Mouse (Mus musculus) embryonic facial prominence, embryonic 12.5 days (tissue): ENCODE measurements around the gene Gsto1. TPM values are rescaled to one million over a fixed set of nuclear protein-coding genes. Genes with fewer than 3 reads are reported as not detected.
A peak's percentile ranks its signal among the peaks of the same experiment; 100 is the strongest.
"Not testable (repeated sequence)": the region's sequence is repeated elsewhere in the genome, so short reads cannot be mapped to it uniquely, and the experiment has no call there.

Experiments
- ATAC-seq: fragments of 200-750 bp; cut with Nextera tagmentation; 2 replicates; pipeline ENCODE4 v1.8.0; 2017; ENCODE audit not compliant: insufficient number of reproducible peaks, insufficient read depth, low FRiP score, low TSS enrichment
- H3K27ac ChIP-seq: fragments of 300-500 bp; sonication (generic); 2 replicates; pipeline ENCODE4 v1.5.1; 2016; ENCODE audit warnings: mild to moderate bottlenecking
- H3K27me3 ChIP-seq: fragments of 300-500 bp; sonication (generic); 2 replicates; pipeline ENCODE4 v1.6.1; 2016; ENCODE audit warnings: mild to moderate bottlenecking, moderate library complexity
- H3K36me3 ChIP-seq: fragments of 300-500 bp; sonication (generic); 2 replicates; pipeline ENCODE4 v1.6.1; 2016; ENCODE audit warnings: mild to moderate bottlenecking
- H3K4me1 ChIP-seq: fragments of 300-500 bp; sonication (generic); 2 replicates; pipeline ENCODE4 v1.6.1; 2016
- H3K4me2 ChIP-seq: fragments of 300-500 bp; sonication (generic); replicated peaks from 2 replicates; pipeline ENCODE4 v1.6.1; 2016; ENCODE audit warnings: mild to moderate bottlenecking, moderate library complexity
- H3K4me3 ChIP-seq: fragments of 300-500 bp; sonication (generic); 2 replicates; pipeline ENCODE4 v1.5.1; 2016; ENCODE audit warnings: mild to moderate bottlenecking
- H3K9ac ChIP-seq: fragments of 300-500 bp; sonication (generic); 2 replicates; pipeline ENCODE4 v1.6.1; 2016; ENCODE audit warnings: mild to moderate bottlenecking, moderate library complexity
- H3K9me3 ChIP-seq: fragments of 300-500 bp; sonication (generic); 2 replicates; pipeline ENCODE4 v1.6.1; 2016; ENCODE audit warnings: mild to moderate bottlenecking, moderate library complexity
- WGBS: fragments of 180-500 bp; shearing (Covaris S2); methylation state at CpG from one replicate; pipeline ENCODE4 v1.1.7; 2016; 5-methylcytosine and 5-hydroxymethylcytosine counted together
- polyA plus RNA-seq: library from polyadenylated mRNA; unstranded; fragments of >200 nt; fragmentation: Nextera tagmentation; extraction: Ambion mirVana; gene quantifications from 2 replicates; pipeline ENCODE4 v1.2.1, GENCODE M21; 2016

Gsto1 gene
- polyA plus RNA-seq, 1 experiment from 2014 or later, result 158 TPM

GRCm38 (mm10) chr19:47834614-47835013 lies 20.2 kb upstream of the Gsto1 start:
- Histone ChIP-seq H3K36me3 (no peaks in the 10 kb centered on the region), H3K27me3 (0 out of 2 replicates have a peak, but pooled peaks cover 11% of the 10 kb centered on the region), H3K27ac (no peak overlapping the region), H3K4me1 (no peaks in the 10 kb centered on the region), H3K9ac (no peak overlapping the region), H3K9me3 (no peaks in the 10 kb centered on the region), H3K4me3 (no peak overlapping the region), H3K4me2 (no peak overlapping the region)
- ATAC-seq, result no peak
- WGBS, result 83% methylated on average over 5 of the region's 5 CpGs

- Histone ChIP-seq H3K9ac (no peak overlapping the region), H3K4me3 (no peak overlapping the region), H3K27ac (no peak overlapping the region), H3K9me3 (no peaks in the 10 kb centered on the region), H3K36me3 (no peaks in the 10 kb centered on the region), H3K27me3 (0 out of 2 replicates have a peak, but pooled peaks cover 11% of the 10 kb centered on the region), H3K4me1 (no peaks in the 10 kb centered on the region), H3K4me2 (no peak overlapping the region)
- 90% methylated on average over 7 of the region's 7 CpGs for WGBS
- no peak for ATAC-seq
Observed at GRCm38 (mm10) chr19:47835776-47836175, 19.0 kb upstream of the Gsto1 start.

- ATAC-seq, result peak; percentile 92
- no peak overlapping the region for H3K27ac ChIP-seq
- 2% methylated on average over 41 of the region's 49 CpGs for WGBS
Observed at GRCm38 (mm10) chr19:47836701-47837526, 17.9 kb upstream of the Gsto1 start.

GRCm38 (mm10) chr19:47837527-47837901 lies 17.3 kb upstream of the Gsto1 start:
- no peaks in the 10 kb centered on the region for H3K4me1 ChIP-seq
- H3K27me3 ChIP-seq, result 0 out of 2 replicates have a peak, but pooled peaks cover 11% of the 10 kb centered on the region
- H3K4me3 ChIP-seq, result peak overlapping the region; percentile 52
- H3K9me3 ChIP-seq, result no peaks in the 10 kb centered on the region
- no peaks in the 10 kb centered on the region for H3K36me3 ChIP-seq
- peak overlapping the region; percentile 27; the same call in 1 of the 2 replicates for H3K9ac ChIP-seq
- 0% methylated on average over 6 of the region's 6 CpGs for WGBS
- 0 out of 2 replicates have a peak, but pooled peaks have one; percentile 60 for ATAC-seq
- H3K27ac ChIP-seq, result no peak overlapping the region
- H3K4me2 ChIP-seq, result peak overlapping the region; percentile 87

More at GRCm38 (mm10) chr19:47836701-47837526, 17.9 kb upstream of the Gsto1 start:
- Histone ChIP-seq H3K4me1 (no peaks in the 10 kb centered on the region), H3K9ac (peak overlapping the region; percentile 27), H3K36me3 (no peaks in the 10 kb centered on the region), H3K4me3 (peak overlapping the region; percentile 52), H3K4me2 (peak overlapping the region; percentile 87), H3K27me3 (0 out of 2 replicates have a peak, but pooled peaks cover 11% of the 10 kb centered on the region), H3K9me3 (no peaks in the 10 kb centered on the region)

GRCm38 (mm10) chr19:47841234-47841633 lies 13.5 kb upstream of the Gsto1 start:
- 80% methylated on average over 15 of the region's 15 CpGs for WGBS
- not testable (repeated sequence) for H3K36me3 ChIP-seq, H3K4me2 ChIP-seq, H3K9me3 ChIP-seq, H3K27me3 ChIP-seq, H3K9ac ChIP-seq, ATAC-seq, H3K4me1 ChIP-seq, H3K27ac ChIP-seq, H3K4me3 ChIP-seq

GRCm38 (mm10) chr19:47849735-47850134 lies 5.0 kb upstream of the Gsto1 start:
- Histone ChIP-seq H3K36me3 (no peaks in the 10 kb centered on the region), H3K27ac (no peak overlapping the region), H3K4me3 (no peak overlapping the region), H3K4me2 (no peak overlapping the region), H3K9ac (no peak overlapping the region), H3K27me3 (no peaks in the 10 kb centered on the region), H3K9me3 (no peaks in the 10 kb centered on the region), H3K4me1 (peaks cover 10% of the 10 kb centered on the region; the same call in 1 of the 2 replicates)
- WGBS, result 83% methylated on average over 3 of the region's 3 CpGs
- no peak for ATAC-seq

- 91% methylated on average over 3 of the region's 3 CpGs for WGBS
- not testable (repeated sequence) for H3K4me2 ChIP-seq, H3K27me3 ChIP-seq, ATAC-seq, H3K9me3 ChIP-seq, H3K4me3 ChIP-seq, H3K27ac ChIP-seq, H3K36me3 ChIP-seq, H3K9ac ChIP-seq
- H3K4me1 ChIP-seq, result peaks cover 13% of the 10 kb centered on the region; the same call in 1 of the 2 replicates
Observed at GRCm38 (mm10) chr19:47852131-47852530, 2.6 kb upstream of the Gsto1 start.

- H3K36me3 ChIP-seq, result peaks cover 7% of the 10 kb centered on the region; the same call in 1 of the 2 replicates
- H3K27ac ChIP-seq, result no peak overlapping the region
- no peak overlapping the region for H3K4me2 ChIP-seq
- H3K9me3 ChIP-seq, result no peaks in the 10 kb centered on the region
- no peak overlapping the region for H3K4me3 ChIP-seq
- no peak overlapping the region for H3K9ac ChIP-seq
- H3K27me3 ChIP-seq, result no peaks in the 10 kb centered on the region
- no peak for ATAC-seq
- WGBS, result 87% methylated on average over 3 of the region's 3 CpGs
- peaks cover 13% of the 10 kb centered on the region; the same call in 1 of the 2 replicates for H3K4me1 ChIP-seq
Observed at GRCm38 (mm10) chr19:47853053-47853452, 1.7 kb upstream of the Gsto1 start.

GRCm38 (mm10) chr19:47853951-47854795 lies 597 bp upstream of the Gsto1 start:
- Histone ChIP-seq H3K4me2 (peak overlapping the region; percentile 86), H3K4me1 (peaks cover 13% of the 10 kb centered on the region; the same call in 1 of the 2 replicates), H3K9ac (peak overlapping the region; percentile 80), H3K27ac (peak overlapping the region; percentile 90), H3K27me3 (no peaks in the 10 kb centered on the region), H3K4me3 (peak overlapping the region; percentile 70), H3K9me3 (no peaks in the 10 kb centered on the region), H3K36me3 (peaks cover 12% of the 10 kb centered on the region; the same call in 1 of the 2 replicates)
- peak; percentile 82 for ATAC-seq
- 7% methylated on average over 13 of the region's 13 CpGs for WGBS

GRCm38 (mm10) chr19:47857957-47858942 lies 3.5 kb downstream of the Gsto1 start:
- Histone ChIP-seq H3K9ac (no peak overlapping the region), H3K4me3 (no peak overlapping the region), H3K27me3 (no peaks in the 10 kb centered on the region), H3K4me2 (no peak overlapping the region), H3K4me1 (peaks cover 13% of the 10 kb centered on the region; the same call in 1 of the 2 replicates), H3K36me3 (peaks cover 31% of the 10 kb centered on the region), H3K27ac (no peak overlapping the region), H3K9me3 (no peaks in the 10 kb centered on the region)
- WGBS, result 77% methylated on average over 18 of the region's 18 CpGs
- no peak for ATAC-seq
